Mouse (Mus musculus): ENCODE results near the gene Poldip2. TPM values are rescaled to one million over a fixed set of nuclear protein-coding genes. Genes with fewer than 3 reads are reported as not detected.

Gene Poldip2
- total and polyA plus RNA-seq, 3 experiments = 102 to 144 (median 103) TPM

GRCm38 (mm10) chr11:78490781-78491241 is 21.2 kb upstream of the Poldip2 start:
- H3K4me1 ChIP-seq (ENCODE audit: control insufficient read depth in 1 of 2, insufficient read depth in 2 of 2) = peaks cover 0 to 4% of the 10 kb centered on the region in 2 experiments; a peak in 1 of 4 replicates
- no peak overlapping the region for H3K27ac ChIP-seq (ENCODE audit: insufficient read depth, low read depth)
- DNase-seq (ENCODE audit: extremely low read depth) = no peak
- H3K79me2 ChIP-seq (replicated peaks; ENCODE audit: control insufficient read depth, extremely low read depth, insufficient read depth, poor library complexity, severe bottlenecking) = no peaks in the 10 kb centered on the region
- no peaks in the 10 kb centered on the region for H3K36me3 ChIP-seq (replicated peaks in 1 of 2; ENCODE audit: control insufficient read depth in 1 of 2, insufficient read depth in 1 of 2, low read length in 1 of 2)
- dilution Hi-C loops (cut with MboI; ENCODE audit: extremely low pct_ligation_motif_present, extremely low pct_unique_long_range_greater_than_20kb, low sequenced_read_pairs) (no loop called here), in situ Hi-C loops (cut with MboI; ENCODE audit: low pct_ligation_motif_present, low pct_unique_long_range_greater_than_20kb, low sequenced_read_pairs) (no loop called here)
- H3K4me3 ChIP-seq (replicated peaks in 1 of 3; ENCODE audit: low read depth in 2 of 3, low read length in 2 of 3, poor library complexity in 1 of 3) = no peak overlapping the region
- no peak overlapping the region for H3K4me2 ChIP-seq (ENCODE audit: insufficient read depth, low read depth, poor library complexity, severe bottlenecking)
- H3K9me3 ChIP-seq (replicated peaks; ENCODE audit: low read length) = no peaks in the 10 kb centered on the region
- no peak for TF ChIP-seq BHLHE40 (IDR thresholded peaks at IDR 0.05; ENCODE audit: low read depth, low read length)
- no peak for TF ChIP-seq NELFE (IDR thresholded peaks at IDR 0.05; ENCODE audit: low read depth, low read length)
- no peak for TF ChIP-seq KAT2A (IDR thresholded peaks at IDR 0.05; ENCODE audit: insufficient replicate concordance, low read length)
- no peak for TF ChIP-seq IRF4 (IDR thresholded peaks at IDR 0.05; ENCODE audit: low read depth, low read length)
- TF ChIP-seq CTCF (conservative IDR thresholded peaks at IDR 0.05 in 1 of 2, IDR thresholded peaks at IDR 0.05 in 1 of 2; ENCODE audit: low read depth in 2 of 2, low read length in 2 of 2) = no peak
- no peak for TF ChIP-seq TCF12 (IDR thresholded peaks at IDR 0.05; ENCODE audit: low read depth, low read length)
- TF ChIP-seq MEF2A (IDR thresholded peaks at IDR 0.05; ENCODE audit: borderline replicate concordance, low read depth, low read length) = no peak
- no peak for TF ChIP-seq USF1 (IDR thresholded peaks at IDR 0.05; ENCODE audit: low read depth, low read length)
- no peak for TF ChIP-seq USF2 (conservative IDR thresholded peaks at IDR 0.05; ENCODE audit: low read depth, low read length)
- no peak for TF ChIP-seq MXI1 (IDR thresholded peaks at IDR 0.05; ENCODE audit: low read depth, low read length)
- TF ChIP-seq SMC3 (IDR thresholded peaks at IDR 0.05; ENCODE audit: low read depth, low read length) = no peak
- no peak for TF ChIP-seq TBP (conservative IDR thresholded peaks at IDR 0.05; ENCODE audit: low read depth, low read length)
- H3K27me3 ChIP-seq (replicated peaks) = peaks cover 18% of the 10 kb centered on the region
- no peak overlapping the region for H3K9ac ChIP-seq (ENCODE audit: insufficient read depth, low read depth)

DNA sequence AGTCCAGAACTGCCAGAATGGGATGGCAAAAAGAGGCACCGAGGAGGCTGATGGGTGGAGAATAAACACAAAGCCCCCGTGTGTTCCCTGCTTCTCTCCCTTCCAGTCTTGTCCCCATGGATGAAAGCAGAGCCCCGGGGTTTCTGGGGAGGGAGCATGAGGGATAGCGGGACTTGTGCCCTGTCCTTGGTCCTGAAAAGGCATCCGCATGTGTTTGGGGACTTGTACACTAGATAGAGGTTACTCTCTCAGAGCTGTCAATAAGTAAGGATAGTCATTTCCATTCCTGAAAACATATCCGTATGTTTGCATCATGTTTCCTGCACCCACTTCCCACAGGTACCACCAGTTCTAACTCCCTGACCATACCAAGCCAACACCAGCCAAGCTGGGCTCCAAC is 16.1 kb upstream of the Poldip2 start:
- Histone ChIP-seq H3K9ac (ENCODE audit: insufficient read depth, low read depth) (no peak overlapping the region), H3K27me3 (replicated peaks) (peaks cover 47% of the 10 kb centered on the region), H3K4me2 (ENCODE audit: insufficient read depth, low read depth, poor library complexity, severe bottlenecking) (no peak overlapping the region), H3K36me3 (replicated peaks in 1 of 2; ENCODE audit: control insufficient read depth in 1 of 2, insufficient read depth in 1 of 2, low read length in 1 of 2) (no peaks in the 10 kb centered on the region), H3K9me3 (replicated peaks; ENCODE audit: low read length) (no peaks in the 10 kb centered on the region), H3K79me2 (replicated peaks; ENCODE audit: control insufficient read depth, extremely low read depth, insufficient read depth, poor library complexity, severe bottlenecking) (no peaks in the 10 kb centered on the region), H3K4me3 (replicated peaks in 1 of 3; ENCODE audit: low read depth in 2 of 3, low read length in 2 of 3, poor library complexity in 1 of 3) (no peak overlapping the region), H3K27ac (ENCODE audit: insufficient read depth, low read depth) (no peak overlapping the region), H3K4me1 (ENCODE audit: control insufficient read depth in 1 of 2, insufficient read depth in 2 of 2) (peaks cover 6 to 12% of the 10 kb centered on the region in 2 experiments)
- dilution Hi-C loops (cut with MboI; ENCODE audit: extremely low pct_ligation_motif_present, extremely low pct_unique_long_range_greater_than_20kb, low sequenced_read_pairs) = no loop called here
- TF ChIP-seq MXI1 (IDR thresholded peaks at IDR 0.05; ENCODE audit: low read depth, low read length) = peak; percentile 87; the same call in 1 of the 2 replicates
- TF ChIP-seq ZC3H11A (IDR thresholded peaks at IDR 0.05; ENCODE audit: low read depth, low read length) = no peak
- TF ChIP-seq MAX (IDR thresholded peaks at IDR 0.05; ENCODE audit: low read length) = 0 out of 2 replicates have a peak, but pooled peaks have one; percentile 26
- no peak for TF ChIP-seq KAT2A (IDR thresholded peaks at IDR 0.05; ENCODE audit: insufficient replicate concordance, low read length)
- TF ChIP-seq SIN3A (IDR thresholded peaks at IDR 0.05; ENCODE audit: low read length) = peak; percentile 77
- DNase-seq (ENCODE audit: extremely low read depth) = no peak
- in situ Hi-C loops (cut with MboI; ENCODE audit: low pct_ligation_motif_present, low pct_unique_long_range_greater_than_20kb, low sequenced_read_pairs) = loop anchor here (5.0 kb wide), 1 partner anchor 34 kb away; no protein-coding TSS in a partner anchor
